Mouse (Mus musculus) hindbrain, postnatal 0 days (tissue): Measurements from ENCODE around the gene Plch2. TPM values are rescaled to one million over a fixed set of nuclear protein-coding genes. Genes with fewer than 3 reads are reported as not detected.

Experiments
- ATAC-seq: fragments of 200-750 bp; cut with Nextera tagmentation; 2 replicates; pipeline ENCODE4 v1.8.0; 2017; ENCODE audit warnings: mild to moderate bottlenecking, moderate TSS enrichment, moderate library complexity
- DNase-seq: peaks from one replicate; pipeline ENCODE4 v3.0.0-alpha.2; 2015; ENCODE audit warnings: low spot score
- H3K27ac ChIP-seq: fragments of 300-500 bp; sonication (generic); 2 replicates; pipeline ENCODE4 v1.5.1; 2014; ENCODE audit warnings: mild to moderate bottlenecking
- H3K27me3 ChIP-seq: fragments of 300-500 bp; sonication (generic); 2 replicates; pipeline ENCODE4 v1.6.1; 2014; ENCODE audit warnings: low read length, mixed read lengths; ENCODE audit not compliant: insufficient read depth
- H3K36me3 ChIP-seq: fragments of 300-500 bp; sonication (generic); 2 replicates; pipeline ENCODE4 v1.6.1; 2014; ENCODE audit warnings: low read length, mixed read lengths; ENCODE audit not compliant: insufficient read depth
- H3K4me1 ChIP-seq: fragments of 300-500 bp; sonication (generic); 2 replicates; pipeline ENCODE4 v1.6.1; 2014; ENCODE audit warnings: antibody characterized with exemption, low read length, mixed read lengths; ENCODE audit not compliant: insufficient read depth
- H3K4me2 ChIP-seq: fragments of 300-500 bp; sonication (generic); 2 replicates; pipeline ENCODE4 v1.6.1; 2014; ENCODE audit warnings: low read depth, mild to moderate bottlenecking, low read length, moderate library complexity, mixed read lengths
- H3K4me3 ChIP-seq: fragments of 300-500 bp; sonication (generic); 2 replicates; pipeline ENCODE4 v1.5.1; 2014; ENCODE audit warnings: low read length
- H3K9ac ChIP-seq: fragments of 300-500 bp; sonication (generic); replicated peaks from 2 replicates; pipeline ENCODE4 v1.6.1; 2014; ENCODE audit warnings: mild to moderate bottlenecking, low read length, moderate library complexity, mixed read lengths
- H3K9me3 ChIP-seq: fragments of 300-500 bp; sonication (generic); 2 replicates; pipeline ENCODE4 v1.6.1; 2016; ENCODE audit warnings: low read length, mixed read lengths
- CTCF ChIP-seq: IDR thresholded peaks from 2 replicates; pipeline ENCODE4 v1.5.1; 2016; ENCODE audit warnings: antibody characterized with exemption, control low read depth, low read depth
- WGBS: fragments of 180-500 bp; shearing (Covaris S2); extraction: QIAGEN DNeasy Blood & Tissue Kit; methylation state at CpG from one replicate; pipeline ENCODE4 v1.1.7; 2014; 5-methylcytosine and 5-hydroxymethylcytosine counted together
- polyA plus RNA-seq: library from polyadenylated mRNA; unstranded; fragments of >200 nt; fragmentation: Nextera tagmentation; extraction: Ambion mirVana; gene quantifications from 2 replicates; pipeline ENCODE4 v1.2.1, GENCODE M21; 2015
- total RNA-seq: library from RNA; depleted of rRNA; stranded (reverse); fragments of >200 nt; gene quantifications from 2 replicates; pipeline ENCODE4 v1.2.3, GENCODE M21; 2014; rRNA removed

The Plch2 gene
- 45.7 and 48.8 TPM in 2 replicates for total RNA-seq
- polyA plus RNA-seq: 12.5 and 12.8 TPM in 2 replicates

DNA sequence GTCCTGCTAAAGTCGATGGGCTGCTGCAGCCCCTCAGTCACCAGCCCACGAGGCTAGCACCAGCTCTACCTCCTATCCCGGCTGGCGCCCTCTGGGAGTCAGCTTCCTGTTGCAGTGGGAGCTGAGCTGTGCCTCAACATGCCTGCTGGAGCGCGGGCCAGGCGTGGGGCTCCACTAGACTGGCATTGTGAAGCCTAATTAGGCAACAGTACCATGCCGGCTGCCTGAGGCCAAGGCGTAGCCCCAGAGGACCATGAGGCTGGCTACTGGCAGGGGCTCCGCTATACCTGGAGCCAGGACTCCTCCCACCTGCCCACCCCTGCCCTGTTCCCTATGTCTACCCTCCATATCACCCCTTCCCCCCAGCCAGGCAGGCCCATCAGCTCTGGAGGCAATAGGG, at the start of gene Plch2:
Gene Plch2, minus strand, starts transcription at position 61 of the 400 bp plus-strand sequence.
- TF ChIP-seq CTCF: no peak
- H3K9ac ChIP-seq: no peak within 1 kb of the TSS
- no peaks in the 10 kb centered on the region for H3K36me3 ChIP-seq
- H3K4me3 ChIP-seq: no peak within 1 kb of the TSS
- ATAC-seq: no peak
- H3K4me2 ChIP-seq: no peak within 1 kb of the TSS
- H3K27me3 ChIP-seq: no peaks in the 10 kb centered on the region
- DNase-seq: no peak
- 44% methylated on average over 10 of the region's 10 CpGs for whole genome bisulfite sequencing
- no peaks in the 10 kb centered on the region for H3K4me1 ChIP-seq
- H3K27ac ChIP-seq: no peak within 1 kb of the TSS
- no peaks in the 10 kb centered on the region for H3K9me3 ChIP-seq

DNA sequence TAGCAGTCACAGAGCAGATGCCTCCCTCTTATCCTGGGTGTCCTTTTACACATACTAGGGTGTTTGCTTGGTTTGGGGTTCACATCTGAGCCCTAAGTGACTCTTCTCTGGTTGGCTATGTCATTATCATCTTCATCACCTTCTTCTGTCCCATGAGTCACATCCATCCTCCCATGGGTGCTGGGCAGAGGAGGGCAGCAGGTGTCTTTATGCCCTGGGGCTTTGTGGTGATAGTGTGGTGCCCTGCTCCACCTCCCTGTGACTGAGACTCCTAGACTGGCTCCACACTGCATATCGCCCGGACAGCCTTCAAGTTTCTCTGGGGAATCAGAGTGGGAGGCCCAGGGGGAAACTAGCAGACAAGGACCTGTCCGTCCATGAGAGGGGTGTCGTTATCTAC, 42.0 kb upstream of the Plch2 start:
- no peaks in the 10 kb centered on the region for H3K27me3 ChIP-seq
- no peak for ATAC-seq
- H3K4me3 ChIP-seq: no peak overlapping the region
- WGBS: 75% methylated on average over 4 of the region's 4 CpGs
- no peaks in the 10 kb centered on the region for H3K4me1 ChIP-seq
- no peak overlapping the region for H3K27ac ChIP-seq
- TF ChIP-seq CTCF: no peak
- no peak overlapping the region for H3K9ac ChIP-seq
- H3K4me2 ChIP-seq: no peak overlapping the region
- DNase-seq: no peak
- H3K9me3 ChIP-seq: no peaks in the 10 kb centered on the region
- H3K36me3 ChIP-seq: no peaks in the 10 kb centered on the region

DNA sequence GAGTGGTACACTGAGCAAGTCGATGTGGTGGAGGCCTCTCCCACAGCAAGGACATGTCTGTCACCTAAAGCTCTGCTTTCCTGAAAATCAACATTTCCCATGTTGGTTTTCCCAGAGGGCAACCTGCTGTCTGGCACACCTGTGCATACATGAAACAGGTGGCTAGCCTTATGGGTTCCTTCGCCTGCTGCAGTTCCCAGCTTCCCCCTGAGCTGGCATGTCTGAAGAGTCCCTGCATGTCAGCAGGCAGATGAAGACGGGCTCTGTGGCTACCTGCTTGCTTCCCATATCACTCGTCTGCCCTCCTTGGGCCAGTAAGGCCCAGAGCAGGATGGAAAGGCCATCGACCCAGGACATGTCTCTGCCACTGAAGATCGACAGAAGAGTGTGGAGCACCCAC, 40.9 kb upstream of the Plch2 start:
- 83% methylated on average over 6 of the region's 6 CpGs for WGBS
- Histone ChIP-seq H3K4me1 (no peaks in the 10 kb centered on the region), H3K4me3 (no peak overlapping the region), H3K27ac (no peak overlapping the region), H3K9me3 (no peaks in the 10 kb centered on the region), H3K9ac (no peak overlapping the region), H3K4me2 (no peak overlapping the region), H3K36me3 (0 out of 2 replicates have a peak, but pooled peaks cover 4% of the 10 kb centered on the region), H3K27me3 (no peaks in the 10 kb centered on the region)
- no peak for TF ChIP-seq CTCF
- DNase-seq (no peak), ATAC-seq (no peak)

DNA sequence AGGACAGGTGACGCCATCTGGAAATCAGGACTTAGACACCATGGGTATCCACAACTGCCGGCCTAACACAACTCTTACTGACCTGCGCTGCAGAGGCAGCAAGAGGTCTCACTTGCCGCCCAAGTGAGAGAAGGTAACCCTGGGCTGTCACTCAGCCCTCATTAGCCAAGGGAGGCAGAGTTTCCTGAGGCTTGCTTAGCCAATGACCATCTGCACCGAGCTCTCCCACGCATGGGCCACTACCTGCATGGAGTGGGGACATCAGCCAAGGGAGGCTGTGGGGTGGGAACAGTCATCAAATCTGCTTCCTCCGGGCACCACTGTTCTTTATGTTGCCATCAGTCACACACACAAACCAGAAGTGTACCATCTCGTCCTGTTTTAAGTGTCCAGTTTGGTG, 39.4 kb upstream of the Plch2 start:
- WGBS: 84% methylated on average over 8 of the region's 8 CpGs
- Histone ChIP-seq H3K9me3 (no peaks in the 10 kb centered on the region), H3K9ac (no peak overlapping the region), H3K27me3 (no peaks in the 10 kb centered on the region), H3K4me1 (no peaks in the 10 kb centered on the region), H3K36me3 (0 out of 2 replicates have a peak, but pooled peaks cover 4% of the 10 kb centered on the region), H3K4me2 (no peak overlapping the region), H3K27ac (no peak overlapping the region), H3K4me3 (no peak overlapping the region)
- no peak for TF ChIP-seq CTCF
- no peak for DNase-seq
- ATAC-seq: no peak

DNA sequence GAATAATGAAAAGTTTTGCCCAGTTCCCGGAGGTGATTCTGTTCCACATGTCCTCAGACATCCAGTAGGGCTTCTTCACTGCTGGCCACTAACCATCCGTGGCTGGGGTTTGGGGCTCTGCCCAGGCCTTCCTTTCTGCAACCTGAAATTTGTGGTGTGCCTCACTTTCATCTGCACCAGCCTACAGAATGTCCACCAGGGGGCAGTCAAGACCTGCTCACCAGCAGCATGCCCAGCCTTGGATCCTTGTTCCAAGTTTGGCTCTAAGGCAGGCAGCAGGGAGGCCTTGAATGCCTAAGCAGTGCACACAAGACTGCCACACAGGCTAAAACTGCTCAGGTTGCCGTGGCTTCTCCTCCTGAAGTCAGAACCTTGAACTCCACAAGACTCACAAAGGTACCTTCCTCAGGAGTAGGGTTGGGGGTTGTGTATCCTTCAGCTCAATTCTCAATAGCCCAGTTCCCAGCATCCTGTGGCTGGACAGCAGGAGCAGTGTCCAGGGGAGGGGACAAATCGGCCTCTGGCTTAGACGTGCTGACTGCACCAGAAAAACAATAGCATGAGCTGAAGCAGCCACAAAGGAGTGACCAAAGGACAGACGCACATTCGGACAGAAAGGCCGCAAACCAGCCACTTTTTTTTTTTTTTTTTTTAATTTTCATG, 38.8 kb upstream of the Plch2 start:
- WGBS: 21% methylated on average over 8 of the region's 8 CpGs
- H3K4me1 ChIP-seq: no peaks in the 10 kb centered on the region
- no peak overlapping the region for H3K4me2 ChIP-seq
- no peak overlapping the region for H3K4me3 ChIP-seq
- no peak overlapping the region for H3K9ac ChIP-seq
- no peaks in the 10 kb centered on the region for H3K9me3 ChIP-seq
- DNase-seq (peak; percentile 96), ATAC-seq (peak; percentile 88)
- H3K36me3 ChIP-seq: 0 out of 2 replicates have a peak, but pooled peaks cover 4% of the 10 kb centered on the region
- H3K27ac ChIP-seq: peak overlapping the region; percentile 52; the same call in 1 of the 2 replicates
- peak; percentile 100 for TF ChIP-seq CTCF
- H3K27me3 ChIP-seq: no peaks in the 10 kb centered on the region

DNA sequence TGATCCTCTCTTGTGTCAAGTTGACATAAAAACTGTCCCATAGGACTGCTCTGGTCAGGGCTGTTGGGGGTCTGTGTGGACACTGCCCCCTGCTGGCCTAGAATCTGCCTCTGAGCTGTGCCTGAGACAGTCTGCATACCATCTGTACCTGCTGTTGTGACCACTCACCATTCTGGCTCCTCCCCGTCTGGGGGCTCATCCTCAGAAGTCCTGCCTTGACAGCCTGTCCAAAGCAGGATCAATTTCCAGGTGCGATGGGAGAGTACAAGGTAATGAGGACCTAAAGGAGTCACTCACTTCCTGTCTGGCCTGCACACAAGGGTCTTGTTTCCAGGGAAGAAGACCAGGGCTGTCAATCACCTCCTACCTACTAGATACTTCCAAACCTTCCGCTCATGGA, 38.0 kb upstream of the Plch2 start:
- Histone ChIP-seq H3K9me3 (no peaks in the 10 kb centered on the region), H3K4me2 (no peak overlapping the region), H3K27me3 (no peaks in the 10 kb centered on the region), H3K27ac (no peak overlapping the region; the same call in 1 of the 2 replicates), H3K36me3 (peaks cover 8% of the 10 kb centered on the region; the same call in 1 of the 2 replicates), H3K9ac (no peak overlapping the region), H3K4me3 (no peak overlapping the region), H3K4me1 (no peaks in the 10 kb centered on the region)
- ATAC-seq (no peak; the same call in 1 of the 2 replicates), DNase-seq (peak; percentile 31)
- 71% methylated on average over 3 of the region's 3 CpGs for WGBS
- peak; percentile 67 for TF ChIP-seq CTCF
